Mouse (Mus musculus) embryonic facial prominence, embryonic 10.5 days (tissue): ENCODE results near the gene Ostc. TPM values are rescaled to one million over a fixed set of nuclear protein-coding genes. Genes with fewer than 3 reads are reported as not detected.
A peak's percentile ranks its signal among the peaks of the same experiment; 100 is the strongest.

ENCODE experiments used
- DNase-seq: peaks from one replicate; pipeline ENCODE4 v3.0.0-alpha.2; 2017; ENCODE audit warnings: low spot score
- H3K27ac ChIP-seq: fragments of 300-500 bp; sonication (generic); replicated peaks from 2 replicates; pipeline ENCODE4 v1.5.1; 2016; ENCODE audit warnings: mild to moderate bottlenecking
- H3K27me3 ChIP-seq: fragments of 300-500 bp; sonication (generic); replicated peaks from 2 replicates; pipeline ENCODE4 v1.6.1; 2016; ENCODE audit warnings: low read depth, mild to moderate bottlenecking; ENCODE audit not compliant: poor library complexity, severe bottlenecking
- H3K36me3 ChIP-seq: fragments of 300-500 bp; sonication (generic); replicated peaks from 2 replicates; pipeline ENCODE4 v1.6.1; 2016; ENCODE audit warnings: mild to moderate bottlenecking, moderate library complexity
- H3K4me1 ChIP-seq: fragments of 300-500 bp; sonication (generic); 2 replicates; pipeline ENCODE4 v1.6.1; 2016
- H3K4me3 ChIP-seq: fragments of 300-500 bp; sonication (generic); 2 replicates; pipeline ENCODE4 v1.5.1; 2016; ENCODE audit warnings: mild to moderate bottlenecking, moderate library complexity
- H3K9me3 ChIP-seq: fragments of 300-500 bp; sonication (generic); 2 replicates; pipeline ENCODE4 v1.6.1; 2016; ENCODE audit warnings: mild to moderate bottlenecking
- WGBS: fragments of 180-500 bp; shearing (Covaris S2); methylation state at CpG from one replicate; pipeline ENCODE4 v1.1.7; 2016; 5-methylcytosine and 5-hydroxymethylcytosine counted together
- polyA plus RNA-seq: library from polyadenylated mRNA; unstranded; fragments of >200 nt; fragmentation: Nextera tagmentation; extraction: Ambion mirVana; gene quantifications from 2 replicates; pipeline ENCODE4 v1.2.1, GENCODE M21; 2016

The Ostc gene
- polyA plus RNA-seq, result 314 TPM in 2 replicates

DNA sequence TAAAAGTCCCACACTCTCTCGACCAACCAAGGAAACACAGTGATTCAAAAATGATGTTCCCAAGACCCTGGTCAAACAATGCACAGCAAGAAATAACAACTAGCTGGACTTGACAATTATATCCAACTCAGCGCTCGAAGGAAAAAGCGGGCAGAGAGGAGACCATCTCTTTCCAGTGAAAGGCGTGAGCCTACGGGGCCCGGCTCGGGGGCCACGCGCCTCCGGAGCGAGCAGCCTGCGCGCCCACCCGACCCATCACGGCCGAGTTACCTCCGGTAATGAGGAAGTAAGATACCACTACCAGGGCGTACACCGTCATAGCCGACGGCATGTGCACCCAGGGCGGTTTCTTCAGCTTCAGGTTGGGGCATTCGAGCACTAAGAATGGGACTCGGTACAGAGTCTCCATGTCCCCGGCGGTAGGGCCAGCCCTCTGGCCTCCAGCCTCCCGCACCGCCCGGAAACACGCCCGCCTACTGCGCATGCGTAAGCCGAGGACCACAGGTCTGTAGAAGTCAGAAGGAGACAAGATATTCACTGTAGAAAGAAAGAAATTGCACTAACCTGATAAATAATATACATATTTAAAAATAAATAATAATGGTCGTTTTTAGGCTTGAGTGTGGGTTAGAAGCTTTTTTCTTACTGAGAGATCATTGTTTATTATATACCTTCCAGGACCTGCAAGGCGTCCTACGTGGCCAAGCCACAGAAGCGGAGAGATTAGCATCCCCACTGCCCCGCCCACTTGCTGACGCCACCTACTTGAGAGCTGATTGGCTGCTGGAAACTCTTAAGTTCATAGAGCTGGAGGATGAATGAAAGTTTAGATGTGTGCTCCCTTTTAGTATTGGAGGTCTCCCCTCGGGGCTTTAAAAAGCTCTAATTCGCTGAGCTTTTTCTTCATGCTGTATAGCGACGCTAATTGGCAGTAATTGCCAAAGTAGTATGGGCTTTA is at the start of gene Ostc:
Ostc (minus strand) TSS at position 478 of the 958 bp plus-strand sequence.
- under 1% methylated on average over 45 of the region's 45 CpGs for WGBS
- H3K4me3 ChIP-seq, result peak within 1 kb of the TSS; percentile 92

DNA sequence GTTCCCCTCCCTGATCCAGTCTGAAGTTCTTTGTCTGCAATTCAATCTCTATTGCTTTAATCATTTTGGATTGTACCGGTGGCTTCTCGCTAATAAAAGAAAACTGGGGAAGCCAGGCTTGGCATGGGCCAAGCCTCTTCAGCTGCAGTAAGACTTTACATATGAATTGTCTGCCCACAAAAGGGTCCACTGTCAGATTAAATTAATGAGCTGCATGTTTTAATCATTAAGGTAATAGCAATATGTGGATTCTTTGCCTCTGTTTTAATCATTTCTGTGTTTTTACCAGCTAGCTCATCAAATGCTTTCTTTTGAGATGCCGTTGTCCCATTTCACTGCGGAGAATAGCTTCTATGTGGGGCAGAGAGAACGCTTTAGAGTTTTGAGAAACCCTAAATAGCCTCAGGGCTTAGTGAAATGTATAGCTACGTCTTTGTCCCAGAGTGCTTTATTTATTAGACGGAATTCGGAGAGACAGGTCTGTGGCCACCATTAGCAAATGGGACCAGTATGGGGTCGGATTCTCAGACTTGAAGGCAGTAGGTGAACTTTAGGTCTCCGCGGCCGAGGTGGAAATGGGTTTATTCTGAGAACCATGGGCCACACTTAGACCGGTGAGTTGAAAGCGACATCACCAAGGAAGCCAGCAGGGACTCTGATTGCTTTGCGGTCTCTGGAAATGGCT is 49.1 kb upstream of the Ostc start:
- DNase-seq, result no peak
- no peak overlapping the region for H3K27ac ChIP-seq
- no peaks in the 10 kb centered on the region for H3K36me3 ChIP-seq
- 62% methylated on average over 15 of the region's 15 CpGs for WGBS
- H3K4me1 ChIP-seq, result peaks cover 10% of the 10 kb centered on the region
- H3K27me3 ChIP-seq, result no peaks in the 10 kb centered on the region
- no peaks in the 10 kb centered on the region for H3K9me3 ChIP-seq
- H3K4me3 ChIP-seq, result no peak overlapping the region

More for the DNA sequence above, at the start of gene Ostc:
- DNase-seq, result peak; percentile 95
- Histone ChIP-seq H3K9me3 (no peaks in the 10 kb centered on the region), H3K27ac (peak within 1 kb of the TSS; percentile 96), H3K27me3 (no peaks in the 10 kb centered on the region), H3K4me1 (peaks cover 21% of the 10 kb centered on the region), H3K36me3 (peaks cover 16% of the 10 kb centered on the region)

DNA sequence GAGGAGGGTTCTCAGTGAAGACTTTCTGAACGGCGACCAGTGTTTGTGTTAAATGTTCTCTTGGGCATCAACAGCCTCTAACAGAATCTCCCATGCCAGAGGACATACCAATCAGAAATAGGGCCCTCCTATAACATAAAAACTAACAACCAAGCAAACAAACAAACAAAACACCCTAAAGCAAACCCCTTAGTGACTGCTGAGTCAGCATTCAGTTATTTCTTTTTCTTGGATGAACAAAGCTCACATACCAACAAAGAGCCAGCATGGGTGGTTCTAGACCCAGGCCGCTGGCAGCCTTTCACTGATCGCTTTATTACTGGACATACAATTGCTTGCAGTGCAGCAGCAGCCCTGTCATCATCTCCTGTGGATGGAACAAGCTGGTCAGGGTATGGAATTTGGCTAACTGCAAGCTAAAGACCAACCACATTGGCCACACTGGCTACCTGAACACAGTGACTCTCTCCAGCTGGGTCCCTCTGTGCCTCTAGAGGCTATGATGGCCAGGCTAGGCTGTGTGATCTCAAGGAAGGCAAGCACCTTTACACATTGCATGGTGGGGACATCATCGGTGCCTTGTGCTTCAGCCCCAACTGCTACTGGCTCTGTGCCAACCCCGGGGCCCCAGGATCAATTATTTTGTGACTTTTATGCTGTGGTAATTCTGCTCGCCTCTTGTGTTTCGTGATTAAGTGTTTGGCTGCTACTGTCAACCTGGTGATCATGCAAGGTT is 48.0 kb upstream of the Ostc start:
- DNase-seq, result no peak
- H3K9me3 ChIP-seq, result no peaks in the 10 kb centered on the region
- H3K27ac ChIP-seq, result no peak overlapping the region; the same call in 1 of the 2 replicates
- no peaks in the 10 kb centered on the region for H3K36me3 ChIP-seq
- H3K27me3 ChIP-seq, result no peaks in the 10 kb centered on the region
- no peak overlapping the region for H3K4me3 ChIP-seq
- H3K4me1 ChIP-seq, result peaks cover 10% of the 10 kb centered on the region
- WGBS, result 91% methylated on average over 8 of the region's 8 CpGs

DNA sequence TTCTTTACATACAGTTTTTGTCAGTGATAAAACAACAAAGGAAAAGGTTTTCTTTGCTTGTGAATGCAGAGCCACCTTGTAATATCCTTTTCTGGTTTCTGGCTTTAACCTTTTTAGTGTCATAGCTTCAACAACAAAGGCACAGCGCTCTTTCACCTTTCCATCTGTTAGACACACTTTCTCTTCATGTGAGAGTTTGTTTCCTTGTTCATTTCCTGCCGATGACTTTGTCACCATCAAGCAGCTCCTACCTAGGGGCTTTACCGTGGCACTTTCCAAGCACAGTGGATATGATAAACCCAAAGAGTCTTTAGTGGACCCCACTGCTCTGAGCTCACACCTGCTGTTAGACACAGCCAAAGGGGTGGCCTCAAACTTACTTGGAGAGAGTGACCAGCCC is 40.0 kb upstream of the Ostc start:
- WGBS, result 88% methylated on average over 3 of the region's 3 CpGs
- H3K36me3 ChIP-seq, result no peaks in the 10 kb centered on the region
- H3K9me3 ChIP-seq, result peaks cover 6% of the 10 kb centered on the region
- peaks cover 5% of the 10 kb centered on the region; the same call in 1 of the 2 replicates for H3K4me1 ChIP-seq
- no peaks in the 10 kb centered on the region for H3K27me3 ChIP-seq
- no peak overlapping the region for H3K4me3 ChIP-seq
- H3K27ac ChIP-seq, result no peak overlapping the region
- no peak for DNase-seq

DNA sequence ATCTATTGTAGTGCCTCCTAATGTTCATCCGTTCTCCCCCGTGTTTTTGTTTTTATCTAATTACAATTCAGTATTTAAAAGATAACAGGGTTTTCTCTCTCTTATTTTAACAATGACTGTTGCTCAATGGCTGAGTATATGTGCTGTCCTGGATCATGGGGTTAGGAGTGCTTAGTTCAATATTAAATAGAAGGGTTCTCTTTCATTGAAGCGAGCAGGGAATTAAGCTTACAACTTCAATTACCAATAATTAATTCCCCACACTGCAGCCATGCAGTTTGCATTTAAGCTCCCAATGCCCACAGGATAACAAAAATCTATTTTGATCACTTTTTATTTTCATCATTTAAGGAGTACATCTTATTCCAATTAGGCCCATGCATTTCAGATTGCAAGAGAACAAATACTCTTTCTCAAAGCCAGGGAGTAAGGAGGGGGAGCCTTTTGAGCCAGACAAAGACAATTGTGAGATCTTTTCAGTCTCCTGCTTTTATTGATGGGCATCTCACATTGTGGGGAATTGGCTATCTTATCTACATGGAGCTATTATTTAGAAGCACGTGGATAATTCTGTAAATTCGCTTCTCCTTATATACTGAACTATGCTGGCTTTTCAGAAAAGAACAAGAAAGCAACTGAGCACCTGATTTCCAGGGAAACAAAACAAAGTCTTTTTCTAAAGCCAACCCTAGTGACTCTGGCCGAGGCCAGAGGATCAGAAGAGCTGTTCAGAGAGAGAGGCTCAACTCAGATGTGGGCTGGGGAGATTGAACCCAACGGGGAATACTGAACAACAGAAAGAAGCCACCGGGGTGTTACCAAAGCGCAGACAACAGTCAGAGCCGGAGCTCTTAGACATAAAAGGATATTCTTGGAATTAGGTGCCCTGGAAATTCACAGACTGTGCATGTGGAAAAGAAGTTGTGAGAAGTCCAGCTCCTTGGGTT is 37.7 kb upstream of the Ostc start:
- WGBS, result 61% methylated on average over 10 of the region's 10 CpGs
- Histone ChIP-seq H3K27me3 (no peaks in the 10 kb centered on the region), H3K9me3 (peaks cover 6% of the 10 kb centered on the region), H3K27ac (no peak overlapping the region), H3K4me3 (no peak overlapping the region), H3K4me1 (peaks cover 5% of the 10 kb centered on the region; the same call in 1 of the 2 replicates), H3K36me3 (no peaks in the 10 kb centered on the region)
- DNase-seq, result no peak

DNA sequence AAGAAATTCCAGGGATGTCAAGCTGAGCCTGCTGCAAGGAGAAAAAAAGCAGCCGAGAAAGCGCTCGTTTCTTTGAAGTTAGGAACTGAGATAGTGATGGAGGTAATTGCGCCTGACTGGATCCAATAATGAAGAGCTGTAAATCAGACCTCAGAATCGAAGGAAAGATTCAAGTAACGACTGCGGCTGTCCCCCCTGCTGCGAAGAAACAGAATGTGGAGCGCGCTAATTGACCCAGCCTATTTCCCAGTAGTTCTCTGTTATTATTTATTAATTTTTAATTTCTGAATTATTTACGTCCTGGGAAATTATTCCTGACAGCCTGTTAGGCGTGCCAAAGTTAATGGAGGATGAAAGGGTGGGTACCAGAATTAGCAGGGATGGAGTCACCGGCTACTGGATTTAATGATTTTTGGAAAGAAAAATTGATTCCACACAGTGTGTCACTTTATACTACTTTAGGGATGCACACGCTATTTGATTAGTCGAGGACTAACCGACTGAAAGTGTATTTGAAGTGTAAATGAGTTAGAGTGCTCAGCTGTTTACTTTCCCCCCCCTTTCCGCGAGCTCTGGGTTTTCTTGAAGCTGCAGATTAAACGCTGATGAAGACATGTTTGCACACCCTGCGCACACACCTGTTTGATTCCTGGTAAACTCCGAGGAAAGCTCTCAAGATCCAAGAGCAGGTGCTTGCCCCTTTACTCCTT is 28.6 kb upstream of the Ostc start:
- WGBS, result 65% methylated on average over 21 of the region's 21 CpGs
- H3K4me3 ChIP-seq, result no peak overlapping the region
- no peaks in the 10 kb centered on the region for H3K4me1 ChIP-seq
- H3K36me3 ChIP-seq, result no peaks in the 10 kb centered on the region
- DNase-seq, result no peak
- H3K27ac ChIP-seq, result no peak overlapping the region
- no peaks in the 10 kb centered on the region for H3K27me3 ChIP-seq
- H3K9me3 ChIP-seq, result no peaks in the 10 kb centered on the region

DNA sequence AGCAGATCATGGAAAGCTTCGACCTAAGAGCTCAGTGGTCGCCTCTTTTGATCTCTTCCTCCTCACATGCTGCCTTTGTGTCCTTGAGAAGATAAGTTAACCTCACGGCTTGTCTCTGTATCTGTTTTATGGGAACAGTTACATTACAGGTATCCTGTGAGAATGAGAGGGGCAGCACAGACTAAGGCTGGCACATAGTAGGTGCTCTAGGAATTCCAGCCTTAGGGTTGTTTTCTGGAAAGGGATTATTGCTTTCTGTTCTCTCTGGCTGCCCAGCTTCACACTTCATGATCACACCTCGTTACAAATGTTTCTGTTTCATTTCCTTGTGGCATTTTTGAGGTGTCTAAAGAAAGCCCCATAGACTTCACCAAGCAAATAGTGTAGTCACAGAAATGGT is 27.5 kb upstream of the Ostc start:
- Histone ChIP-seq H3K36me3 (no peaks in the 10 kb centered on the region), H3K27me3 (no peaks in the 10 kb centered on the region), H3K4me3 (no peak overlapping the region), H3K4me1 (no peaks in the 10 kb centered on the region), H3K9me3 (no peaks in the 10 kb centered on the region), H3K27ac (no peak overlapping the region)
- 74% methylated on average over 4 of the region's 4 CpGs for WGBS
- no peak for DNase-seq

DNA sequence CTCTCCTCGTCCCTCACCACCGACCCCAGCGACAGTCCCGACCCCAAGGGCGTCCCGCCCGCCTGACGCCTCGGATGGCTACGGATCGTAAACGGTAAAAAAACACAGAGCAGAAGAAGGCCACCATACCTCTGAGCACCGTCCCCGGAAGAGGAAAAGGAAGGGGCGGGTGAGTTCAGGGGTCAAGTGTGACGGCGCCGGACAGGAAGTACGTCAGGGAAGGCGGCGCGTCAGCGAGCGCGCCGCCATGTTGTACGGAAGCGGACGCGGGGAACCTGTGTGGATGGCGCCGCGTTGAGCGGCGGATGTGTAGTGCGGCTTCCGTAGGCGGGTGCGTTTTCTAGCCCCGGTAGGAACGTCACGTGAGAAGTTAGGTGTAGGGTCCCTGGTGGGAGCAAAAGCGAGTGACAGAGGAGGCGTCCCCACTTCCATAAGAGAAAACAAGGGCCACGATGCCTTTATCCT is 21.0 kb upstream of the Ostc start, which contains the start of gene Rpl34:
Rpl34 (minus strand) TSS at position 210 of the 465 bp plus-strand sequence.
- peak within 1 kb of the TSS; percentile 97 for H3K27ac ChIP-seq
- WGBS, result under 1% methylated on average over 45 of the region's 45 CpGs
- peak within 1 kb of the TSS; percentile 98 for H3K4me3 ChIP-seq
- peak; percentile 96 for DNase-seq
- H3K27me3 ChIP-seq, result no peaks in the 10 kb centered on the region
- no peaks in the 10 kb centered on the region for H3K9me3 ChIP-seq
- peaks cover 39% of the 10 kb centered on the region for H3K36me3 ChIP-seq
- H3K4me1 ChIP-seq, result peaks cover 27% of the 10 kb centered on the region

DNA sequence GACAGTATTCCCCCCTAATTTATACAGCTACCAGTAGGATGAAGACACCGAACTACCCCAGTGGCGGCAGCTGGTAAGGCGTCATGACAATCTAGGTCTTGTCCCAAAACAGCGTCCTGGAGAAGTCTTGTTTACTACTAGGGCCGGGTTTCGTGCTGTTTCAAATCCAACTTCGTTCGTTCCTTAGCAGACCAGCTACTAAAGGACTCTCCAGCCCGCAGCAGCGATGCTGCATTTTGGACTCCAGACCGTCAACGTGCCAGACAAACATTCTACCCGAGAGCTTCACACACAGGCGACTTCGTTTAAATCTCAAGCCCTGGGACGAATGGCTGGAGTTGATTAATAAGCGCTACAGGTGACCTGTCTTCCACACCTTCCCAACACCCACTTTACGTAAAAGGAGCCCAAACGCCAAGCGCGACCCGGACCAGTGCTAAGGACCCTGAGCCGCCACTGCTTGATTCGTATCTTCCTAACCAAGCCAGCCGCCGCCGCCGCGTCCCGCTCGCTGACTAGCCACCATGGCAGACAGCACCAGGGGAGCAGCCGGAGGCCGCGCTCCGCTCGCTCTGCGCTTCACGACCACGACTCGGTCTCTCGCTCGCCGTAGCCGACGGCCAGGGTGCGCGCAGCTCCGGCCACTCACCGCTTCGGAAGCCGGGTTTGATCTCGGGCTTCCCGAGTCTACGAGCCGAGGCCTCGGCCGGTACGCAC is 20.4 kb upstream of the Ostc start:
- H3K27me3 ChIP-seq, result no peaks in the 10 kb centered on the region
- H3K4me3 ChIP-seq, result peak overlapping the region; percentile 98
- peaks cover 27% of the 10 kb centered on the region for H3K4me1 ChIP-seq
- DNase-seq, result peak; percentile 55
- H3K9me3 ChIP-seq, result no peaks in the 10 kb centered on the region
- WGBS, result under 1% methylated on average over 58 of the region's 58 CpGs
- peak overlapping the region; percentile 97 for H3K27ac ChIP-seq
- H3K36me3 ChIP-seq, result peaks cover 45% of the 10 kb centered on the region

DNA sequence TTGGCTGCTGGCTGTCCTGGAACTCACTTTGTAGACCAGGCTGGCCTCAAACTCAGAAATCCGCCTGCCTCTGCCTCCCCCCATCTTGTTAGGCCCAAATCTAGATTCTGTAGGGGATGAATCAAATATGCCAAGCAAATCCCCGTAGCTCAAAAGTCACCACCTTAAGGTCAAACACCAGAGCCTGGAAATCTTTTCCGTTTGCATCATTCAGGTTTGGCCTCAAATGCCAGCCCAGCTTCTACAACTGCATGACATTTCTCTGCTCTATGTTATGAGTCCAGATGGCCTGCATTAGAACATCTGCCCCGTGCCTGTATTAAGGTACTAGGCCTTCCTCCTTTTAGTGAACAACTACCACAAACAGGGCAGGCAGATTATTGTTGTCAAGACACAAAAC is 18.4 kb upstream of the Ostc start:
- H3K9me3 ChIP-seq, result no peaks in the 10 kb centered on the region
- peaks cover 27% of the 10 kb centered on the region for H3K4me1 ChIP-seq
- no peaks in the 10 kb centered on the region for H3K27me3 ChIP-seq
- no peak overlapping the region for H3K27ac ChIP-seq
- DNase-seq, result no peak
- 0 out of 2 replicates have a peak overlapping the region, but pooled peaks have one; percentile 16 for H3K4me3 ChIP-seq
- H3K36me3 ChIP-seq, result peaks cover 54% of the 10 kb centered on the region
- WGBS, result 80% methylated on average over 4 of the region's 4 CpGs
